Mouse (Mus musculus) heart, embryonic 15.5 days (tissue): ENCODE measurements around the gene Hivep3. TPM values are rescaled to one million over a fixed set of nuclear protein-coding genes. Genes with fewer than 3 reads are reported as not detected.

ENCODE experiments used
- polyA plus RNA-seq: library from polyadenylated mRNA; unstranded; fragments of >200 nt; fragmentation: Nextera tagmentation; extraction: Ambion mirVana; gene quantifications from 2 replicates; pipeline ENCODE4 v1.2.1, GENCODE M21; 2015

Gene Hivep3
- polyA plus RNA-seq, 1 experiment from 2014 or later: 6.7 TPM

Other genes starting within 250 kb of the Hivep3 start
- 4.1 and 4.2 TPM in 2 replicates for gene Rimkla, start 241.2 kb upstream of the Hivep3 start, polyA plus RNA-seq
- 20.6 and 21.8 TPM in 2 replicates for gene Foxj3, start 196.8 kb upstream of the Hivep3 start, polyA plus RNA-seq
- gene Frg2f1, start 194.3 kb upstream of the Hivep3 start, polyA plus RNA-seq: 3.3 and 4.3 TPM in 2 replicates
- not detected in 2 replicates for gene Guca2a, start 96.1 kb upstream of the Hivep3 start, polyA plus RNA-seq
- not detected in 2 replicates for gene Guca2b, start 74.8 kb upstream of the Hivep3 start, polyA plus RNA-seq